Mouse (Mus musculus): ENCODE measurements around the gene Tnfrsf25.

GRCm38 (mm10) chr4:152090191-152090590 lies 25.5 kb upstream of the Tnfrsf25 start:
- TF ChIP-seq POLR2A (IDR thresholded peaks at IDR 0.05; ENCODE audit: low read depth, low read length) (no peak), USF2 (conservative IDR thresholded peaks at IDR 0.05; ENCODE audit: low read depth, low read length) (no peak)
